Mouse (Mus musculus) stomach, postnatal 0 days (tissue): ENCODE measurements around the gene Fam167b. TPM values are rescaled to one million over a fixed set of nuclear protein-coding genes. Genes with fewer than 3 reads are reported as not detected.
A peak's percentile ranks its signal among the peaks of the same experiment; 100 is the strongest.

Experiments used
- ATAC-seq: fragments of 200-750 bp; cut with Nextera tagmentation; 2 replicates; pipeline ENCODE4 v1.8.0; 2017; ENCODE audit not compliant: low FRiP score, low TSS enrichment
- DNase-seq: peaks from one replicate; pipeline ENCODE4 v3.0.0-alpha.2; 2016; ENCODE audit warnings: low spot score
- H3K27ac ChIP-seq: fragments of 300-500 bp; sonication (generic); replicated peaks from 2 replicates; pipeline ENCODE4 v1.5.1; 2014; ENCODE audit warnings: mild to moderate bottlenecking, control low read depth
- H3K27me3 ChIP-seq: fragments of 300-500 bp; sonication (generic); 2 replicates; pipeline ENCODE4 v1.6.1; 2014; ENCODE audit warnings: low read length; ENCODE audit not compliant: control insufficient read depth, insufficient read depth
- H3K36me3 ChIP-seq: fragments of 300-500 bp; sonication (generic); 2 replicates; pipeline ENCODE4 v1.6.1; 2014; ENCODE audit warnings: low read length, mixed read lengths; ENCODE audit not compliant: control insufficient read depth, insufficient read depth
- H3K4me1 ChIP-seq: fragments of 300-500 bp; sonication (generic); replicated peaks from 2 replicates; pipeline ENCODE4 v1.6.1; 2014; ENCODE audit warnings: antibody characterized with exemption; ENCODE audit not compliant: control insufficient read depth, insufficient read depth
- H3K4me2 ChIP-seq: fragments of 300-500 bp; sonication (generic); replicated peaks from 2 replicates; pipeline ENCODE4 v1.6.1; 2014; ENCODE audit warnings: low read depth, mild to moderate bottlenecking, control low read depth, moderate library complexity
- H3K4me3 ChIP-seq: fragments of 300-500 bp; sonication (generic); 2 replicates; pipeline ENCODE4 v1.5.1; 2014; ENCODE audit warnings: low read depth, low read length, control low read depth
- H3K9ac ChIP-seq: fragments of 300-500 bp; sonication (generic); 2 replicates; pipeline ENCODE4 v1.6.1; 2014; ENCODE audit warnings: mild to moderate bottlenecking, low read length, control low read depth, mixed read lengths
- H3K9me3 ChIP-seq: fragments of 300-500 bp; sonication (generic); 2 replicates; pipeline ENCODE4 v1.6.1; 2016; ENCODE audit warnings: low read length; ENCODE audit not compliant: control insufficient read depth
- CTCF ChIP-seq: IDR thresholded peaks from 2 replicates; pipeline ENCODE4 v1.5.1; 2016; ENCODE audit warnings: antibody characterized with exemption, low read depth, mild to moderate bottlenecking, moderate library complexity
- EP300 ChIP-seq: optimal IDR thresholded peaks from 2 replicates; pipeline ENCODE3; 2016; ENCODE audit warnings: antibody characterized with exemption
- WGBS: fragments of 180-500 bp; shearing (Covaris S2); extraction: QIAGEN DNeasy Blood & Tissue Kit; methylation state at CpG from one replicate; pipeline ENCODE4 v1.1.7; 2014; 5-methylcytosine and 5-hydroxymethylcytosine counted together
- polyA plus RNA-seq: library from polyadenylated mRNA; unstranded; fragments of >200 nt; fragmentation: Nextera tagmentation; extraction: Ambion mirVana; gene quantifications from 2 replicates; pipeline ENCODE4 v1.2.1, GENCODE M21; 2015

Fam167b gene
- polyA plus RNA-seq, 1 experiment from 2014 or later = 1.9 TPM

DNA sequence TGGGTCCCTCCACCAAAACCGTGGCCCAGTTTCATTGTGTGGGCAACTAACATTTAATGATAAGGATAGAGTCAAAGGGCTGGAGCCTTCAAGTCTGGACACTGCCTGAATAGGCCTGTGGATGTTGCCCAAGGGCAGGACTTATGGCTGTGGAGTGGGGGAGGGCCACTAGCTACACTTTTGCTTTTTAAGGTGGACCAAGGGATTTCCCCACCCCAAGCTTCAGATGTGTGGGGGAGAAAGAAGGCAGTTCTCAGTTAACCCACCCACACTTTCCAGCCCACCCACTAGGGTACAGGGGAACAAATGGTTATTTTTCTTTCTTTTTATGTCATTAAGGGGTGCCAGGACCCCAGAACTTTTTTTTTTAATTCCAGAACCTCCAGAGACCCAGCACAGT lies 6.0 kb upstream of the Fam167b start:
- Histone ChIP-seq H3K4me3 (peak overlapping the region; percentile 43), H3K4me1 (0 out of 2 replicates have a peak, but pooled peaks cover 3% of the 10 kb centered on the region), H3K27me3 (no peaks in the 10 kb centered on the region), H3K9me3 (no peaks in the 10 kb centered on the region), H3K9ac (peak overlapping the region; percentile 63), H3K36me3 (no peaks in the 10 kb centered on the region), H3K4me2 (peak overlapping the region; percentile 69), H3K27ac (peak overlapping the region; percentile 78)
- no peak for ATAC-seq
- DNase-seq = no peak
- 66% methylated on average over 1 of the region's 1 CpGs for WGBS
- TF ChIP-seq EP300 (no peak), CTCF (no peak)

DNA sequence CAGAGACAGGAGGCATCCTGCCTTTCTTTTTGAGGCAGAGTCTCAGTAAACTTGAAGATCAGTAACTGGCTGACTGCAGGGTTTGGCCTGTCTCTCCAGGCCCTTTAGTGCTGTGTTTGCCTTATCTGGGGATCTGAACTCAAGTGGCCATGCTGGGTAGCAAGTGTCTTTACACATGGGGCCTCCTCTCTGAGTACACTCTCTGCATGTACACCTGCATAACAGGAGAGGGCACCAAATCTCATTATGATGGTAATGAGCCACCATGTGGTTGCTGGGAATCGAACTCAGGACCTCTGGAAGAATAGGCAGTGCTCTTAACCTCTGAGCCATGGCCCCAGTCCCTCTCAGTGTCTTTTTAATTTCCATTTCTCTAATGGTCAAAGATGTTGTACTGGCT lies 3.9 kb upstream of the Fam167b start:
- H3K4me2 ChIP-seq = no peak overlapping the region
- no peaks in the 10 kb centered on the region for H3K27me3 ChIP-seq
- no peaks in the 10 kb centered on the region for H3K36me3 ChIP-seq
- ATAC-seq = no peak
- 90% methylated on average over 1 of the region's 1 CpGs for WGBS
- TF ChIP-seq EP300 = no peak
- 0 out of 2 replicates have a peak, but pooled peaks have one; percentile 13 for TF ChIP-seq CTCF
- no peaks in the 10 kb centered on the region for H3K9me3 ChIP-seq
- 0 out of 2 replicates have a peak, but pooled peaks cover 3% of the 10 kb centered on the region for H3K4me1 ChIP-seq
- no peak overlapping the region for H3K9ac ChIP-seq
- no peak overlapping the region for H3K4me3 ChIP-seq
- no peak for DNase-seq
- H3K27ac ChIP-seq = no peak overlapping the region

DNA sequence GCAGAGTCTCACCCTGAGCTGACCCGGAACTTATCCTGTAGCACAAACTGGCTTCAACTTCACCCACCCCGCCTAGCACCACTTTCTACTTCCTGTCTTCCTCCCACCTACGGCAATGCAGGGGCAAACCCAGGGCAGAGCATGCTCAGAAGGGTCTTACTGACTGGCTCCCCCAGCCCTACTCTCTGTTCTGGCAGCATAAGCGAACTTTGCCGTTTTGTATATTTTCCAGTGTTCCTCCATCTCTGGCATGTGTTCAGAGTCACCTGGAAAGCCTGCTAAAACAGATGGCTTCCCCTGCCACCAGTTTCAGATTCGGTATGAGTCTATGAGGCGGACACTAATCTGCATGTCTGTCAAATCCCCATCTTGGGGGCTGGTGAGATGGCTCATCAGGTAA lies 2.0 kb upstream of the Fam167b start:
- Histone ChIP-seq H3K4me2 (no peak overlapping the region), H3K36me3 (no peaks in the 10 kb centered on the region), H3K9ac (no peak overlapping the region), H3K4me1 (0 out of 2 replicates have a peak, but pooled peaks cover 3% of the 10 kb centered on the region), H3K9me3 (no peaks in the 10 kb centered on the region), H3K27me3 (no peaks in the 10 kb centered on the region), H3K4me3 (no peak overlapping the region), H3K27ac (no peak overlapping the region)
- DNase-seq (no peak), ATAC-seq (no peak)
- TF ChIP-seq CTCF (no peak), EP300 (no peak)
- WGBS = 55% methylated on average over 7 of the region's 7 CpGs

DNA sequence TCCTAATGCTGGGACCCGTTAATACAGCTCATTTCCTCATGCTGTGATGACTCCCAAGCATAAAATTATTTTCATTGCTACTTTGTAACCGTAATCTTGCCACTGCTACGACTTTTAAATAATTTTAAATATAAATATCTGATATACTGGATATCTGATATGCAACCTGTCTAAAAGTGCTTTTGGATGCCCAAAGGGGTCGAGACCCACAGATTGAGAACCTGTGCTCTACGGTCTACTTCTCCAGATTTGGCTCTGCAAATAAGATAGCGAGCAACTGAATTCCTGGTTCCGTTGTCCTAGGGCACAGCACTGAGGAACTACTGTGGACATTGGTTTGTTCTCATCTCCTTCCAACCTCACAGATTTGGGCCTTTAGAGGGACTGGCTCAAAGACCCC lies 661 bp downstream of the Fam167b start:
- no peak for DNase-seq
- Histone ChIP-seq H3K4me3 (no peak overlapping the region), H3K27ac (no peak overlapping the region), H3K9ac (no peak overlapping the region), H3K4me2 (no peak overlapping the region), H3K27me3 (no peaks in the 10 kb centered on the region), H3K4me1 (no peaks in the 10 kb centered on the region), H3K9me3 (no peaks in the 10 kb centered on the region), H3K36me3 (no peaks in the 10 kb centered on the region)
- no peak for TF ChIP-seq CTCF
- no peak for TF ChIP-seq EP300
- whole genome bisulfite sequencing = 80% methylated on average over 7 of the region's 7 CpGs
- ATAC-seq = no peak

DNA sequence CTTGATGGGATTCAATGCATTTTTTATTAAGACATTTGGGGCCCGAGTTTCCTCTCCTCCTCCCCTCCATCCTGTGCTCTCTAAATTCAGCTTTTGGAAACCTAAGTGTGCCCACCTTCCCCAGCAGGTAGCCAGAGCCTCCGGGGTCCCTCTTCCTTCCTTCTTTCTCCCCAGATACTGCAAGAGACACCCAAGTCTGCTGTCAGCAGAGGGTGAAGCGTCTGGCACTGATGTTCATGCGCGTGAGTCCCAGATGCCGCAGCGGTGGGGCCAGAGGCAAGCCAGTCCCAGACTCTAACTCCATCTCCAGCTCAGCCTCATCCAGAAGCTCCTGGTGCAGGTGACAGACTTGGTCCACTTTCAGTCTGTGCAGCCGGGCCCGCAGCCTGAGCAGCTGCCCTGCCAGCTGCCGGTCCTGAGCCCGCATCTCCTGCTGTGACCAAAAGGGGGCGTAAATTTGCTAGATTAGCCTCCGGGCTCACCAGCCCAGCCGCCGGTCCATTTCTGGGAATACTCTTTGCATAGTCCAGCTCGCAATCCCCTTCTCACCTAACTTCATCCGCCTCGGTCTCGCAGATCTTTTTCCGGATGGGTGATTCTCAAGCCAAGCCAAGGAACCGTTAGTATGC lies 1.4 kb downstream of the Fam167b start:
- 36% methylated on average over 21 of the region's 21 CpGs for WGBS
- ATAC-seq (peak; percentile 59), DNase-seq (peak; percentile 77)
- TF ChIP-seq EP300 (no peak), CTCF (peak; percentile 74)
- no peak overlapping the region for H3K27ac ChIP-seq
- no peaks in the 10 kb centered on the region for H3K4me1 ChIP-seq
- H3K9me3 ChIP-seq = no peaks in the 10 kb centered on the region
- H3K27me3 ChIP-seq = no peaks in the 10 kb centered on the region
- no peaks in the 10 kb centered on the region for H3K36me3 ChIP-seq
- H3K4me2 ChIP-seq = no peak overlapping the region
- H3K9ac ChIP-seq = peak overlapping the region; percentile 23; the same call in 1 of the 2 replicates
- H3K4me3 ChIP-seq = no peak overlapping the region

DNA sequence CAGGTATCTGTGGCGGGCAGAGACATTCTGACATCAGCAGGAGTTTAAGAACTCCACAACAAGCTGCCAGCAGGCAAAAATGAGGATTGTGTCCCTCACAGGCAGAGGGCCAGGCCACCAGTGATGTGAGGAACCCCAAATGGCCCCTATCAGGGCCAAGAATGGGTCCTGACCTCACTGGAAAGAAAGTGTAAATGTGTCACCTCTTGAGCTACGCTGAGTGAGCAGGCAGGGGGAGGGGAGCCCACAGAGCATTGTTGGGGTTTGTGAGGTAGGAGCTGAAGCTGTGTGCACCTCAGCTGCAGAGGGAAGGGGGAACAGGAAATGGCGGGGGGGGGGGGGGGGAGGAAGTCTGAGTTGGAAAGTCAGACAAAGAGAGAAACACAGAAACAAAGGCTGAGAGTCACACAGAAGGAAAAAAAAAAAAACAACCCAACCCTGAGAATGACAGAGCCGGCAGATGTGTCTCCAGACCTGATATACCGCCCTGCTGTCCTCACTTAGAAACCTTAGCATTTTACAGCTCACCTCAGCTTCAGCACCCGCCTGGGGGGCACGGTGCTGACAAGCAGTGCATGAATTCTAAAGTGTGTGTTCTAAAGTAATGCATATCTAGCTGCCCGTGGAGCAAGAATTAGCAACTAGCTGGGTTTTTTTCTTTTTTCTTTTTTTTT lies 3.0 kb downstream of the Fam167b start:
- H3K9me3 ChIP-seq = no peaks in the 10 kb centered on the region
- H3K4me1 ChIP-seq = no peaks in the 10 kb centered on the region
- H3K36me3 ChIP-seq = no peaks in the 10 kb centered on the region
- no peak for TF ChIP-seq EP300
- no peak for TF ChIP-seq CTCF
- 46% methylated on average over 7 of the region's 8 CpGs for WGBS
- H3K9ac ChIP-seq = no peak overlapping the region
- no peak for ATAC-seq
- no peak overlapping the region for H3K4me3 ChIP-seq
- DNase-seq = no peak
- no peaks in the 10 kb centered on the region for H3K27me3 ChIP-seq
- no peak overlapping the region for H3K27ac ChIP-seq
- no peak overlapping the region for H3K4me2 ChIP-seq
